Mouse (Mus musculus) forebrain, embryonic 11.5 days (tissue): ENCODE measurements around the gene Znrd1. TPM values are rescaled to one million over a fixed set of nuclear protein-coding genes. Genes with fewer than 3 reads are reported as not detected.

ENCODE experiments used
- ATAC-seq: fragments of 200-750 bp; cut with Nextera tagmentation; replicated peaks from 2 replicates; pipeline ENCODE4 v1.8.0; 2017; ENCODE audit warnings: moderate TSS enrichment; ENCODE audit not compliant: low FRiP score
- DNase-seq: peaks from one replicate; pipeline ENCODE4 v3.0.0-alpha.2; 2017; ENCODE audit warnings: low spot score
- H3K27ac ChIP-seq: fragments of 300-500 bp; sonication (generic); 2 replicates; pipeline ENCODE4 v1.5.1; 2014; ENCODE audit warnings: low read depth, low read length
- H3K27me3 ChIP-seq: fragments of 300-500 bp; sonication (generic); 2 replicates; pipeline ENCODE4 v1.6.1; 2014; ENCODE audit warnings: mild to moderate bottlenecking, low read length, mixed read lengths; ENCODE audit not compliant: control insufficient read depth, insufficient read depth
- H3K36me3 ChIP-seq: fragments of 300-500 bp; sonication (generic); 2 replicates; pipeline ENCODE4 v1.6.1; 2014; ENCODE audit warnings: mild to moderate bottlenecking, low read length, moderate library complexity, mixed read lengths; ENCODE audit not compliant: control insufficient read depth, insufficient read depth
- H3K4me1 ChIP-seq: fragments of 300-500 bp; sonication (generic); replicated peaks from 2 replicates; pipeline ENCODE4 v1.6.1; 2014; ENCODE audit warnings: low read length, mixed read lengths; ENCODE audit not compliant: control insufficient read depth, insufficient read depth
- H3K4me2 ChIP-seq: fragments of 300-500 bp; sonication (generic); 2 replicates; pipeline ENCODE4 v1.6.1; 2014; ENCODE audit warnings: low read depth, mild to moderate bottlenecking, low read length, moderate library complexity, mixed read lengths; ENCODE audit not compliant: severe bottlenecking
- H3K4me3 ChIP-seq: fragments of 300-500 bp; sonication (generic); 2 replicates; pipeline ENCODE4 v1.5.1; 2014; ENCODE audit warnings: low read depth, low read length
- H3K9ac ChIP-seq: fragments of 300-500 bp; sonication (generic); 2 replicates; pipeline ENCODE4 v1.6.1; 2014; ENCODE audit warnings: low read length
- H3K9me3 ChIP-seq: fragments of 300-500 bp; sonication (generic); 2 replicates; pipeline ENCODE4 v1.6.1; 2016; ENCODE audit warnings: low read length, mixed read lengths; ENCODE audit not compliant: control insufficient read depth
- WGBS: fragments of 180-500 bp; shearing (Covaris S2); extraction: QIAGEN DNeasy Blood & Tissue Kit; methylation state at CpG from one replicate; pipeline ENCODE4 v1.1.7; 2014; 5-methylcytosine and 5-hydroxymethylcytosine counted together
- polyA plus RNA-seq: library from polyadenylated mRNA; unstranded; fragments of >200 nt; fragmentation: Nextera tagmentation; extraction: Ambion mirVana; gene quantifications from 2 replicates; pipeline ENCODE4 v1.2.1, GENCODE M21; 2014

Znrd1 gene
- polyA plus RNA-seq, 1 experiment from 2014 or later = 83.2 TPM

GRCm38 (mm10) chr17:36981221-36981813, 23.0 kb upstream of the Znrd1 start, which contains the start of gene 2410137M14Rik:
Gene 2410137M14Rik, minus strand, starts transcription at chr17:36981237.
- no peaks in the 10 kb centered on the region for H3K27me3 ChIP-seq
- H3K9me3 ChIP-seq = no peaks in the 10 kb centered on the region
- no peak for ATAC-seq
- H3K36me3 ChIP-seq = no peaks in the 10 kb centered on the region
- no peak within 1 kb of the TSS for H3K4me2 ChIP-seq
- no peak within 1 kb of the TSS for H3K27ac ChIP-seq
- H3K4me1 ChIP-seq = no peaks in the 10 kb centered on the region
- no peak for DNase-seq
- 13% methylated on average over 18 of the region's 18 CpGs for WGBS
- H3K9ac ChIP-seq = no peak within 1 kb of the TSS
- no peak within 1 kb of the TSS for H3K4me3 ChIP-seq

- no peaks in the 10 kb centered on the region for H3K36me3 ChIP-seq
- ATAC-seq (no peak), DNase-seq (no peak)
- no peak overlapping the region for H3K9ac ChIP-seq
- H3K4me3 ChIP-seq = no peak overlapping the region
- no peaks in the 10 kb centered on the region for H3K9me3 ChIP-seq
- H3K27me3 ChIP-seq = no peaks in the 10 kb centered on the region
- 72% methylated on average over 8 of the region's 8 CpGs for WGBS
- H3K27ac ChIP-seq = no peak overlapping the region
- no peak overlapping the region for H3K4me2 ChIP-seq
- H3K4me1 ChIP-seq = no peaks in the 10 kb centered on the region
Observed at GRCm38 (mm10) chr17:36973271-36973787, 15.0 kb upstream of the Znrd1 start.

- no peaks in the 10 kb centered on the region for H3K4me1 ChIP-seq
Observed at GRCm38 (mm10) chr17:36972791-36973190, 14.4 kb upstream of the Znrd1 start.

GRCm38 (mm10) chr17:36971172-36971850, 13.0 kb upstream of the Znrd1 start:
- H3K4me1 ChIP-seq = no peaks in the 10 kb centered on the region
- H3K4me2 ChIP-seq = no peak overlapping the region
- H3K9ac ChIP-seq = no peak overlapping the region
- no peaks in the 10 kb centered on the region for H3K36me3 ChIP-seq
- 81% methylated on average over 6 of the region's 6 CpGs for WGBS
- no peaks in the 10 kb centered on the region for H3K9me3 ChIP-seq
- H3K27me3 ChIP-seq = no peaks in the 10 kb centered on the region
- no peak overlapping the region for H3K4me3 ChIP-seq
- DNase-seq = no peak
- no peak overlapping the region for H3K27ac ChIP-seq
- ATAC-seq = no peak

More at GRCm38 (mm10) chr17:36972791-36973190, 14.4 kb upstream of the Znrd1 start:
- no peaks in the 10 kb centered on the region for H3K36me3 ChIP-seq
- ATAC-seq (no peak), DNase-seq (no peak)
- H3K27ac ChIP-seq = no peak overlapping the region
- WGBS = 84% methylated on average over 3 of the region's 3 CpGs
- H3K9ac ChIP-seq = no peak overlapping the region
- H3K27me3 ChIP-seq = no peaks in the 10 kb centered on the region
- H3K9me3 ChIP-seq = no peaks in the 10 kb centered on the region
- H3K4me3 ChIP-seq = no peak overlapping the region
- H3K4me2 ChIP-seq = no peak overlapping the region

- ATAC-seq = no peak
- no peak overlapping the region for H3K4me3 ChIP-seq
- H3K36me3 ChIP-seq = no peaks in the 10 kb centered on the region
- WGBS = 86% methylated on average over 14 of the region's 14 CpGs
- H3K9me3 ChIP-seq = no peaks in the 10 kb centered on the region
- no peak for DNase-seq
- H3K4me2 ChIP-seq = no peak overlapping the region
- no peaks in the 10 kb centered on the region for H3K4me1 ChIP-seq
- no peak overlapping the region for H3K9ac ChIP-seq
- H3K27me3 ChIP-seq = no peaks in the 10 kb centered on the region
- no peak overlapping the region for H3K27ac ChIP-seq
Observed at GRCm38 (mm10) chr17:36970316-36970890, 12.0 kb upstream of the Znrd1 start.

GRCm38 (mm10) chr17:36966875-36967274, 8.5 kb upstream of the Znrd1 start:
- DNase-seq = no peak
- ATAC-seq = no peak
- H3K4me3 ChIP-seq = no peak overlapping the region

GRCm38 (mm10) chr17:36961125-36961524, 2.8 kb upstream of the Znrd1 start:
- Histone ChIP-seq H3K4me3 (no peak overlapping the region), H3K9me3 (no peaks in the 10 kb centered on the region), H3K4me1 (peaks cover 3% of the 10 kb centered on the region; the same call in 1 of the 2 replicates), H3K27me3 (no peaks in the 10 kb centered on the region), H3K9ac (no peak overlapping the region), H3K36me3 (no peaks in the 10 kb centered on the region), H3K4me2 (no peak overlapping the region), H3K27ac (no peak overlapping the region)
- ATAC-seq (no peak), DNase-seq (no peak)
- WGBS = 76% methylated on average over 1 of the region's 1 CpGs

More at GRCm38 (mm10) chr17:36966875-36967274, 8.5 kb upstream of the Znrd1 start:
- Histone ChIP-seq H3K4me1 (no peaks in the 10 kb centered on the region), H3K4me2 (no peak overlapping the region), H3K27me3 (no peaks in the 10 kb centered on the region), H3K27ac (no peak overlapping the region), H3K9me3 (no peaks in the 10 kb centered on the region), H3K9ac (no peak overlapping the region), H3K36me3 (no peaks in the 10 kb centered on the region)
- WGBS = 84% methylated on average over 1 of the region's 1 CpGs

- 9% methylated on average over 12 of the region's 12 CpGs for WGBS
- Histone ChIP-seq H3K4me1 (peaks cover 3% of the 10 kb centered on the region; the same call in 1 of the 2 replicates), H3K36me3 (no peaks in the 10 kb centered on the region), H3K4me3 (peak overlapping the region; percentile 73), H3K9ac (peak overlapping the region; percentile 81), H3K27me3 (no peaks in the 10 kb centered on the region), H3K27ac (no peak overlapping the region), H3K4me2 (peak overlapping the region; percentile 66), H3K9me3 (no peaks in the 10 kb centered on the region)
- DNase-seq = no peak
- no peak for ATAC-seq
Observed at GRCm38 (mm10) chr17:36958884-36959283, 525 bp upstream of the Znrd1 start.
